Mouse (Mus musculus): ENCODE data around the gene 3110070M22Rik.

DNA sequence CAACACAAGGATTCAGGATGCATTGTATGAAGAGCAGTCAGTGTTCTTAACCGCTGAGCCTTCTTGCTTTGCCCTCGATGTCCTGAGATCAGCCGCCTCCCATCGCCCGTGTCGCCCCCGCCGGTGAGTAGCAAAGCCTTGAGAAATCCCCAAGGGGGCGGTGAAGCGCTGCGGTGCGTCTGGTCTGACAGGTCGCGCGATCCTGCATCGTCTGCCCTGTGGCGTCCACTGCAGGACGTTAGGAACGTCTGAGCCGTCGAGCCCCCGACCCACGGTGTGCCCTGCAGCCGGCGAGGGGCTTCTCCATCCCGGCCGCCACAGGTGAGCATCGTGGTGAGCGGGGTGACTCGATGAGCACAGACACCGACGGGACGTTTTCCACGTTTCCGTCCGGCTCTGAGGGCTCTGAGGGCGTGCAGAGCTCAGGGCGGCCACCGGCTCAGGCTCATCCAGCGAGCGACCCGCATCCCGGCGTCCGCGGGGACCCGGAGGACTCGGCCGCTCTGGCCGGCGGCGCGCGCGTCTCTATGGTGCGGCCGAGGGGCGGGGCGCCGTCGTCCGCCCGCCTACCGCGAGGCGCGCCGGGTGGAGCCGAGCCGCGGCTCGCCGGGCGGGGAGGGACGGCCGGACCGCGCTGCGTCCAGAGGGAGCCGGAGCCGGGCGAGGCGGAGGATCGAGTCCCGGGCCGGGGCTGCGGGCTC is at the start of gene 3110070M22Rik, which contains the start of gene Tmem267:
- TF ChIP-seq CTCF (IDR thresholded peaks at IDR 0.05; ENCODE audit: insufficient read depth, low read depth, low read length): 0 out of 2 replicates have a peak, but pooled peaks have one; percentile 7
- TF ChIP-seq POLR2A (IDR thresholded peaks at IDR 0.05; ENCODE audit: insufficient read depth, low read depth, low read length): peak; percentile 84

All from olfactory bulb, adult 2 months (tissue).